Mouse (Mus musculus) embryonic facial prominence, embryonic 10.5 days (tissue): ENCODE results near the gene Gm38119. TPM values are rescaled to one million over a fixed set of nuclear protein-coding genes. Genes with fewer than 3 reads are reported as not detected.
"Not testable (repeated sequence)": the region's sequence is repeated elsewhere in the genome, so short reads cannot be mapped to it uniquely, and the experiment has no call there.

Source experiments
- DNase-seq: peaks from one replicate; pipeline ENCODE4 v3.0.0-alpha.2; 2017; ENCODE audit warnings: low spot score
- H3K27ac ChIP-seq: fragments of 300-500 bp; sonication (generic); replicated peaks from 2 replicates; pipeline ENCODE4 v1.5.1; 2016; ENCODE audit warnings: mild to moderate bottlenecking
- H3K27me3 ChIP-seq: fragments of 300-500 bp; sonication (generic); replicated peaks from 2 replicates; pipeline ENCODE4 v1.6.1; 2016; ENCODE audit warnings: low read depth, mild to moderate bottlenecking; ENCODE audit not compliant: poor library complexity, severe bottlenecking
- H3K36me3 ChIP-seq: fragments of 300-500 bp; sonication (generic); replicated peaks from 2 replicates; pipeline ENCODE4 v1.6.1; 2016; ENCODE audit warnings: mild to moderate bottlenecking, moderate library complexity
- H3K4me1 ChIP-seq: fragments of 300-500 bp; sonication (generic); 2 replicates; pipeline ENCODE4 v1.6.1; 2016
- H3K4me3 ChIP-seq: fragments of 300-500 bp; sonication (generic); 2 replicates; pipeline ENCODE4 v1.5.1; 2016; ENCODE audit warnings: mild to moderate bottlenecking, moderate library complexity
- H3K9me3 ChIP-seq: fragments of 300-500 bp; sonication (generic); 2 replicates; pipeline ENCODE4 v1.6.1; 2016; ENCODE audit warnings: mild to moderate bottlenecking
- WGBS: fragments of 180-500 bp; shearing (Covaris S2); methylation state at CpG from one replicate; pipeline ENCODE4 v1.1.7; 2016; 5-methylcytosine and 5-hydroxymethylcytosine counted together
- polyA plus RNA-seq: library from polyadenylated mRNA; unstranded; fragments of >200 nt; fragmentation: Nextera tagmentation; extraction: Ambion mirVana; gene quantifications from 2 replicates; pipeline ENCODE4 v1.2.1, GENCODE M21; 2016

The Gm38119 gene
- not detected in 2 replicates for polyA plus RNA-seq

DNA sequence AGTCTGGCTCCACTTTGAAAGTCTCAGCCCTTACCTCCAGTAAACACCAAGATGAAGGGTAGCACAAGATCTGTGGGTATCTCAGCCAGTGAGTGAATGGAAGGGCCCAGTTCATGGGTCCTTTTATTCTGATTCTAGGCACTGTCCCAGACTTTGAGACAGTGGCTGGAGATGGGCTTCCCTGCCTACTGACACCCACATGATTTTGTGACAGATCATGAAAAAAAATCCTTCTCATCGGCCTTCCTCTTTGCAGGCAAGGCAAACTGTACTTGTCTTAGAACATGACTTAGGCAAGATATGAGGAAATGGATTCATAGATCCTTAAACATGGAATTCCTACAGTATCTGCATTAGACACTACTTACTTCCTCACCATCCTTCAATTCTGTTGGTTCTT lies at the start of gene Gm38119:
TSS of gene Gm38119 (minus strand) at position 101 of the 400 bp plus-strand sequence.
- Histone ChIP-seq H3K27ac (no peak within 1 kb of the TSS), H3K27me3 (no peaks in the 10 kb centered on the region), H3K4me3 (no peak within 1 kb of the TSS), H3K4me1 (no peaks in the 10 kb centered on the region), H3K36me3 (no peaks in the 10 kb centered on the region), H3K9me3 (no peaks in the 10 kb centered on the region)
- DNase-seq: no peak
- 86% methylated on average over 1 of the region's 1 CpGs for WGBS

GRCm38 (mm10) chr3:92778799-92779198 lies 39.9 kb upstream of the Gm38119 start, which contains the start of gene Lce1i:
Gene Lce1i (minus strand): TSS chr3:92778899.
- Histone ChIP-seq H3K27ac (no peak within 1 kb of the TSS), H3K27me3 (no peaks in the 10 kb centered on the region), H3K4me3 (no peak within 1 kb of the TSS), H3K36me3 (no peaks in the 10 kb centered on the region), H3K4me1 (no peaks in the 10 kb centered on the region), H3K9me3 (no peaks in the 10 kb centered on the region)
- DNase-seq: no peak
- WGBS: 89% methylated on average over 1 of the region's 1 CpGs

GRCm38 (mm10) chr3:92771573-92771972 lies 32.7 kb upstream of the Gm38119 start:
- no peak overlapping the region for H3K4me3 ChIP-seq
- no peaks in the 10 kb centered on the region for H3K4me1 ChIP-seq
- no peak for DNase-seq
- no peak overlapping the region for H3K27ac ChIP-seq
- no peaks in the 10 kb centered on the region for H3K27me3 ChIP-seq
- H3K9me3 ChIP-seq: no peaks in the 10 kb centered on the region
- WGBS: 21% methylated on average over 3 of the region's 3 CpGs
- no peaks in the 10 kb centered on the region for H3K36me3 ChIP-seq

DNA sequence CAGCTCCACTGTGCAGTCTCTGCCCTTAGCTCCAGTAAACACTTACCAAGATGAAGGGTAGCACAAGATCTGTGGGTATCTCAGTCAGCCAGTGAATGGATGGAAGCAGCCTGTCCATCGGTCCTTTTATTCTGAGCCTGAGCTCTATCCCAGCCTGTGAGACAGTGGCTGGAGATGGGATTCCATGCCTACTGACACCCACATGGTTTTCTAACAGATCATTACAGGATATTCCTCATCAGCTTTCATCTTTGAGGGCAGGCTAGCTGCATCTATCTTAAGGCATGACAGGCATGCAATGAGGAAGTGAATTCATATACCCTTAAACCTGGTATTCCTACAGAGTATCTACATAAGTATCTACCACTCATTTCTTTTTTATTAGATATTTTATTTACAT lies 26.1 kb upstream of the Gm38119 start, which contains the start of gene Lce1h:
TSS of gene Lce1h (minus strand) at position 101 of the 400 bp plus-strand sequence.
- Histone ChIP-seq H3K36me3 (no peaks in the 10 kb centered on the region), H3K4me1 (no peaks in the 10 kb centered on the region), H3K27me3 (no peaks in the 10 kb centered on the region), H3K27ac (no peak within 1 kb of the TSS), H3K4me3 (no peak within 1 kb of the TSS), H3K9me3 (no peaks in the 10 kb centered on the region)
- 95% methylated on average over 1 of the region's 1 CpGs for WGBS
- no peak for DNase-seq

GRCm38 (mm10) chr3:92753197-92753596 lies 14.3 kb upstream of the Gm38119 start:
- WGBS: 42% methylated on average over 3 of the region's 3 CpGs
- DNase-seq: no peak
- no peaks in the 10 kb centered on the region for H3K4me1 ChIP-seq

DNA sequence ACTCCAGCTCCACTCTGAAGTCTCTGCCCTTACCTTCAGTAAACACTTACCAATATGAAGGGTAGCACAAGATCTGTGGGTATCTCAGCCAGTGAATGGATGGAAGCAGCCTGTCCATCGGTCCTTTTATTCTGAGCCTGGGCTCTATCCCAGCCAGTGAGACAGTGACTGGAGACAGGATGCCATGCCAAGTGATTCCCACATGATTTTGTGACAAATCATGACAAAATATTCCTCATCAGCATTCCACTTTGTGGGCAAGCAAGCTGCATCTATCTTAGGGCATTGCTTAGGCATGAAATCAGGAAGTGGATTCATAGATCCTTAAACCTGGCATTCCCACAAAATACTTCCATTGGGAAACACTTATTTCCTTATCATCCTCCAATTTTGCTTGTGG lies 13.3 kb upstream of the Gm38119 start, which contains the start of gene Lce1g:
TSS of gene Lce1g (minus strand) at position 101 of the 400 bp plus-strand sequence.
- Histone ChIP-seq H3K27me3 (no peaks in the 10 kb centered on the region), H3K9me3 (no peaks in the 10 kb centered on the region), H3K27ac (no peak within 1 kb of the TSS), H3K4me3 (no peak within 1 kb of the TSS), H3K4me1 (no peaks in the 10 kb centered on the region), H3K36me3 (no peaks in the 10 kb centered on the region)
- no peak for DNase-seq
- WGBS: 87% methylated on average over 1 of the region's 1 CpGs

More at GRCm38 (mm10) chr3:92753197-92753596, 14.3 kb upstream of the Gm38119 start:
- Histone ChIP-seq H3K36me3 (no peaks in the 10 kb centered on the region), H3K9me3 (no peaks in the 10 kb centered on the region), H3K27me3 (no peaks in the 10 kb centered on the region), H3K4me3 (no peak overlapping the region), H3K27ac (no peak overlapping the region)

DNA sequence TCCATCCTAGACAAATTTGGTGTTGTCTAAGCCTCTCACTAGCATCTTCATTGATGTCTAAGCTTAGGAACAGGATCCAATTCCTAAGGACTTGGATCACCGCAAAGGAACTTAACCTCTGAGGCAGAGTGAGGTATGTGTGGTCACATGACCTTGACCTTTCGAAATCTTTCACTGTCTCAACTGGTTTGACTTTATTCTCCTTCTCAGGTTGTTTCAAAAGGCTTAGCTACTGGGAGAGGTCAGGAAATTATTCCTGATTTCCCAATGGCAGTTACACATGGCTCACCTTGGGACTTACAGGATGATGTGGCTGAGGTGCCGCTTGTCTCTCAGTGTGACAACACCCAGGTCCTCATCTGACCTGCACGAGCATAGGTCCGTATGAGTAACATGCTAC lies 16.3 kb downstream of the Gm38119 start:
- 88% methylated on average over 5 of the region's 5 CpGs for WGBS
- no peaks in the 10 kb centered on the region for H3K9me3 ChIP-seq
- H3K27me3 ChIP-seq: no peaks in the 10 kb centered on the region
- no peak overlapping the region for H3K27ac ChIP-seq
- DNase-seq: no peak
- H3K36me3 ChIP-seq: no peaks in the 10 kb centered on the region
- H3K4me1 ChIP-seq: no peaks in the 10 kb centered on the region
- no peak overlapping the region for H3K4me3 ChIP-seq

GRCm38 (mm10) chr3:92720250-92720649 lies 18.6 kb downstream of the Gm38119 start, which contains the start of gene Lce1f:
Gene Lce1f (minus strand): TSS chr3:92720350.
- H3K9me3 ChIP-seq: no peaks in the 10 kb centered on the region
- no peaks in the 10 kb centered on the region for H3K4me1 ChIP-seq
- WGBS: 83% methylated on average over 3 of the region's 3 CpGs
- no peak for DNase-seq
- H3K4me3 ChIP-seq: no peak within 1 kb of the TSS
- no peaks in the 10 kb centered on the region for H3K36me3 ChIP-seq
- no peak within 1 kb of the TSS for H3K27ac ChIP-seq
- no peaks in the 10 kb centered on the region for H3K27me3 ChIP-seq

DNA sequence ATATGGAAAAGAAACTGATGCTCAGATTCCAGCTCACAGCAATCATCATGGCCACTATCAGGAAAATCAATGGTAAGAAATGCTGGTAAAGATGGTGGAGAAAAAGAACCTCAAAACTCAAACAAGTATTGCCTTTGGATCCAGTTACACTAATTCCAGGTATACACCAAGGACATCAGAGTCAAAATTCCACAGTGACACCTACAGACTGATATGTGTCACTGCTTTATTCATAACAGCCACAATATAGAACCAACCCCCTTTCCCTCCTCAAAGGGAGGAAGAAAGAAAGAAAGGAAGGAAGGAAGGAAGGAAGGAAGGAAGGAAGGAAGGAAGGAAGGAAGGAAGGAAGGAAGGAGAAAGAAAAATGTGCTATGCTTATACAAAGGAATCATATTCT lies 23.8 kb downstream of the Gm38119 start:
- no peak for DNase-seq
- Histone ChIP-seq H3K4me1 (no peaks in the 10 kb centered on the region), H3K9me3 (no peaks in the 10 kb centered on the region), H3K27ac (no peak overlapping the region), H3K27me3 (no peaks in the 10 kb centered on the region), H3K4me3 (no peak overlapping the region), H3K36me3 (no peaks in the 10 kb centered on the region)

DNA sequence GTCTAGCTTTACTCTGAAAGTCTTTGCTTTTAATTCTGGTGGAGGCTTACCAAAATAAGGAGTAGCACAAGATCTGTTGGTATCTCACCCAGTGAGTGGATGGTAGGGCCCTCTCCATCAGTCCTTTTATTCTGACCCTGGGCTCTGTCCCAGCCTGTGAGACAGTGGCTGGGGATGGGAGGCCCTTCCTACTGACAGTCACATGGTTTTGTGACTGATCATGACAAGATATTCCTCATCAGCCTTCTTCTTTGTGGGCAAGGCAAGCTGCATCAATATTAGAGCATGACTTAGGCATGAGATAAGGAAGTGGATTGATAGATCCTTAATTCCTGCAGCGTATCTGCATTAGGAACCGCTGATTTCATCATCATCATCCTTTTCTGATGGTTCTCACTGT lies 29.9 kb downstream of the Gm38119 start, which contains the start of gene Lce1e:
TSS of gene Lce1e (minus strand) at position 101 of the 400 bp plus-strand sequence.
- Histone ChIP-seq H3K27ac (no peak within 1 kb of the TSS), H3K4me3 (no peak within 1 kb of the TSS), H3K36me3 (no peaks in the 10 kb centered on the region), H3K4me1 (no peaks in the 10 kb centered on the region), H3K27me3 (no peaks in the 10 kb centered on the region), H3K9me3 (no peaks in the 10 kb centered on the region)
- no peak for DNase-seq
- WGBS: 91% methylated on average over 2 of the region's 2 CpGs

DNA sequence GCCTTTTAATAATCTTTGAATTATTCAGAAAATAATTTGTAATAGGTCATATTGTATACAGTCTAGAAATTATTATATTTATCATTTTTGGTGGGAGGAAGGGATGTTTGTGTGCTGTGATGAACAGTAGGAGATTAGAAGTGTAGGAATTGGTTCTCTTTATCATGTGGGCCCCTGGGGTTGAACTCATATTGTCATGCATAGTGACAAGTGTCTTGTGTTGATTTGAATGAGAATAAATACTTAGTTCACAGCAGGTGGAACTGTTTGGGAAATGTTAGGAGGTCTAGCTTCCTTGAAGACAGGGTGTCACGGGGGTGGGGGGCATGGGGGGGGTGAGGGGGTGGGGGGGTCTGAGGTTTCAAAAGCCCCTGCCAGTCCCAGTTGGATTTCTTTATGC lies 44.3 kb downstream of the Gm38119 start:
- Histone ChIP-seq H3K4me1 (no peaks in the 10 kb centered on the region), H3K27me3 (no peaks in the 10 kb centered on the region), H3K27ac (no peak overlapping the region), H3K36me3 (no peaks in the 10 kb centered on the region), H3K9me3 (no peaks in the 10 kb centered on the region), H3K4me3 (no peak overlapping the region)
- DNase-seq: no peak
- 10% methylated on average over 1 of the region's 1 CpGs for WGBS

DNA sequence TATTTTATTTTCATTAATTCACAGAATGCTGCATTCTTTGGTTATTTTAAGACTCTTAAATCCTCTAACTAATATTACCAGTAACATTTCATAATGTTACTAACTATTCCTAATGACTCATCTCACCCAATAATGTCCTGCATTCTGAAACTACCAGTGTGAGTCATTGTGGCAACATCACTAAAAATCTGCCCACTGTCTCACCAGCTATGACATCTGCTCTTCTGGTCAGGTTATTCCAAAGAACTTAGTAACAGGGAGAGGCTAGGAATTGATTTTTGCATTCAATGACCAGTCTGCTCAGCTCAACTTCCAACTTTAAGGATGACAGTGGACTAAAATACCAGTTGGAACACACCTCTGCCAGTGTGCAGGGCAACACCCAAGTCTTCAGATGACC lies 47.2 kb downstream of the Gm38119 start:
- no peaks in the 10 kb centered on the region for H3K27me3 ChIP-seq

DNA sequence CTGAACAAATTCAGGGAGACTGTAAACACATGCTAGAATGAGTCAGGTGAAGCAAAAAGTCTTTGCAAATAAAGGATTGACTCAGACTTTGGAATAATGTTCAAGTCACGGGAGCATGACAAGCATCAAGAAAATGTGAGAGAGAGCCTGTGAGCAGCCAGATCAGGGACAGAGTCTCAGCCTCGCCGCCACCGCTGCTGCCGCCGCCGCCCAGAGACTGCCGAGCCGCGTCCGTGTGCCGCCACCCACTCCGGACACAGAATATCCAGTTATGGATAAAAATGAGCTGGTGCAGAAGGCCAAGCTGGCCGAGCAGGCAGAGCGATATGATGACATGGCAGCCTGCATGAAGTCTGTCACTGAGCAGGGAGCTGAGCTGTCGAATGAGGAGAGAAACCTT lies 49.7 kb downstream of the Gm38119 start:
- not testable (repeated sequence) for DNase-seq, H3K36me3 ChIP-seq, H3K27ac ChIP-seq, H3K4me1 ChIP-seq, H3K4me3 ChIP-seq, H3K27me3 ChIP-seq, H3K9me3 ChIP-seq
- WGBS: 79% methylated on average over 16 of the region's 16 CpGs

More for the DNA sequence above, 47.2 kb downstream of the Gm38119 start:
- no peak overlapping the region for H3K4me3 ChIP-seq
- H3K9me3 ChIP-seq: no peaks in the 10 kb centered on the region
- no peak for DNase-seq
- no peak overlapping the region for H3K27ac ChIP-seq
- H3K36me3 ChIP-seq: no peaks in the 10 kb centered on the region
- no peaks in the 10 kb centered on the region for H3K4me1 ChIP-seq
